Mouse (Mus musculus) cerebellum, adult 8-10 months (tissue): Measurements from ENCODE around the gene Mfap4.
A peak's percentile ranks its signal among the peaks of the same experiment; 100 is the strongest.

ENCODE experiments used
- DNase-seq: peaks from one replicate; pipeline ENCODE4 v3.0.0; 2022

The Mfap4 gene

GRCm38 (mm10) chr11:61484613-61485540, at the start of gene Mfap4:
Mfap4 (plus strand) TSS chr11:61485431.
- peak; percentile 68 for DNase-seq

GRCm38 (mm10) chr11:61436298-61436697, 48.9 kb upstream of the Mfap4 start:
- no peak for DNase-seq

GRCm38 (mm10) chr11:61439170-61439569, 46.1 kb upstream of the Mfap4 start:
- DNase-seq, result no peak

- no peak for DNase-seq
Measured at GRCm38 (mm10) chr11:61440416-61440815, 44.8 kb upstream of the Mfap4 start.

- DNase-seq, result no peak
Measured at GRCm38 (mm10) chr11:61441670-61442069, 43.6 kb upstream of the Mfap4 start.

GRCm38 (mm10) chr11:61443807-61444206, 41.4 kb upstream of the Mfap4 start:
- no peak for DNase-seq

- no peak for DNase-seq
Measured at GRCm38 (mm10) chr11:61447296-61447695, 37.9 kb upstream of the Mfap4 start.

- DNase-seq, result peak; percentile 71
Measured at GRCm38 (mm10) chr11:61448041-61448440, 37.2 kb upstream of the Mfap4 start.

GRCm38 (mm10) chr11:61448599-61449225, 36.5 kb upstream of the Mfap4 start:
- DNase-seq, result peak; percentile 69

- DNase-seq, result peak; percentile 72
Measured at GRCm38 (mm10) chr11:61449499-61450292, 35.5 kb upstream of the Mfap4 start.

- DNase-seq, result no peak
Measured at GRCm38 (mm10) chr11:61464071-61464470, 21.2 kb upstream of the Mfap4 start.

- no peak for DNase-seq
Measured at GRCm38 (mm10) chr11:61465422-61465821, 19.8 kb upstream of the Mfap4 start.

GRCm38 (mm10) chr11:61468534-61468933, 16.7 kb upstream of the Mfap4 start:
- DNase-seq, result peak; percentile 94

- peak; percentile 46 for DNase-seq
Measured at GRCm38 (mm10) chr11:61469317-61469917, 15.8 kb upstream of the Mfap4 start.

- peak; percentile 24 for DNase-seq
Measured at GRCm38 (mm10) chr11:61470880-61471279, 14.4 kb upstream of the Mfap4 start.

GRCm38 (mm10) chr11:61473630-61474029, 11.6 kb upstream of the Mfap4 start:
- DNase-seq, result peak; percentile 17

GRCm38 (mm10) chr11:61476786-61477382, 8.3 kb upstream of the Mfap4 start:
- peak; percentile 76 for DNase-seq

GRCm38 (mm10) chr11:61477566-61478508, 7.4 kb upstream of the Mfap4 start:
- DNase-seq, result no peak

GRCm38 (mm10) chr11:61478788-61479187, 6.4 kb upstream of the Mfap4 start:
- DNase-seq, result no peak

GRCm38 (mm10) chr11:61481239-61482090, 3.8 kb upstream of the Mfap4 start:
- DNase-seq, result no peak
